Mouse (Mus musculus): ENCODE results near the gene Trhr2. TPM values are rescaled to one million over a fixed set of nuclear protein-coding genes. Genes with fewer than 3 reads are reported as not detected.
A peak's percentile ranks its signal among the peaks of the same experiment; 100 is the strongest.

Gene Trhr2
- polyA plus RNA-seq, 1 experiment from 2014 or later, result not detected

DNA sequence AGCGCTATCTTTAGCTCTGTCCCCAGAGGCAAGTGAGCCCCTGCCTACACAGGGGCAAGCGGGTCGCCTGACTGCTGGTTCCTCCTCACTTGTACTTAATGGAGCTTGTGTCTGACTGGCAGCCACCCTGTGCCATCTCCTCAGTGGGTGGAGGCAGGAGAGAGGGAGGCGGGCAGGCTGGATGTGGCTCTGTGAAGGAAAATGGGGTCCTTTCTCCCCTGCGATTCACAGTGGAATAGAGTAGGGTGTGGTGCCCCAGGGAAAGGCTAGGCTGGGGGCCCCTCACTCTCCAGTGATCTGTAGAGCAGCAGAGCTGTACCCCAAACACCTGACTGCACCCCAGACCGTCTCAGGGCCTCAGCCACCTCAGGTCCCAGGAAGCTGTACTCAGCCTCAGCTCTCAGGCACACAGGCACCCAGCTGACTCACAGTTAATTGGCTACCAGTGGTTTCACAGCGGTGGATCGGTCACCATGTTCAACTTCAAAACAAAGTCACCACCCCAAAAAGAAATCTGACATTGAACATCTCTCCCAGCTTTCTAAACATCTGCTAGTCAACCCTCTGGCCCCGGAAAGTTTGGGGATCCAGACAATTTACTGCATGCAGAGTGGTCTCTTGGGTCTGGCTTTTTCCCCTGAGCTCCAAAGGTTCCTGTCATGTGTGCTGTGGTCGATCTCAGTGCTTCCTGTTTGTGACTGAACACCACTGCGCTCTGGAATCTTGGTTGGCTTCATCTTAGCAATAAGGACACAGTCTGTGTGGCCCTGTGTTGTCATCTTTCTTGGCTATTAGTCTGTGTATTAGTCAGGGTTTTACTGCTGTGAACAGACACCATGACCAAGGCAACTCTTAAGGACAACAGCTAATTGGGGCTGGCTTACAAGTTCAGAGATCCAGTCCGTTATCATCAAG is 15.1 kb downstream of the Trhr2 start:
- H3K9me3 ChIP-seq (ENCODE audit: control insufficient read depth, low read length), result no peaks in the 10 kb centered on the region
- no peak overlapping the region for H3K4me3 ChIP-seq (ENCODE audit: low read length)
- H3K4me2 ChIP-seq (ENCODE audit: low read depth, low read length), result no peak overlapping the region
- 0 out of 2 replicates have a peak, but pooled peaks cover 4% of the 10 kb centered on the region for H3K27me3 ChIP-seq (replicated peaks; ENCODE audit: control insufficient read depth, insufficient read depth, low read length)
- no peak overlapping the region for H3K9ac ChIP-seq (ENCODE audit: low read depth, low read length)
- peaks cover 22% of the 10 kb centered on the region for H3K4me1 ChIP-seq (ENCODE audit: control insufficient read depth, insufficient read depth, low read length)
- 57% methylated on average over 12 of the region's 12 CpGs for WGBS
- no peak overlapping the region for H3K27ac ChIP-seq (ENCODE audit: low read length)
- no peak for ATAC-seq
- no peaks in the 10 kb centered on the region for H3K36me3 ChIP-seq (ENCODE audit: control insufficient read depth, insufficient read depth, low read length)

GRCm38 (mm10) chr8:122344219-122344618 is 16.3 kb downstream of the Trhr2 start:
- Histone ChIP-seq H3K9ac (ENCODE audit: low read depth, low read length) (no peak overlapping the region; the same call in 1 of the 2 replicates), H3K4me1 (ENCODE audit: control insufficient read depth, insufficient read depth, low read length) (peaks cover 22% of the 10 kb centered on the region), H3K36me3 (ENCODE audit: control insufficient read depth, insufficient read depth, low read length) (no peaks in the 10 kb centered on the region), H3K9me3 (ENCODE audit: control insufficient read depth, low read length) (no peaks in the 10 kb centered on the region), H3K27me3 (replicated peaks; ENCODE audit: control insufficient read depth, insufficient read depth, low read length) (0 out of 2 replicates have a peak, but pooled peaks cover 4% of the 10 kb centered on the region), H3K27ac (ENCODE audit: low read length) (no peak overlapping the region), H3K4me3 (ENCODE audit: low read length) (no peak overlapping the region), H3K4me2 (ENCODE audit: low read depth, low read length) (peak overlapping the region; percentile 53)
- WGBS, result 5% methylated on average over 2 of the region's 5 CpGs
- ATAC-seq, result peak; percentile 64

GRCm38 (mm10) chr8:122343758-122344157 is 16.8 kb downstream of the Trhr2 start:
- Histone ChIP-seq H3K27ac (ENCODE audit: low read length) (no peak overlapping the region), H3K4me3 (ENCODE audit: low read length) (peak overlapping the region; percentile 29), H3K27me3 (replicated peaks; ENCODE audit: control insufficient read depth, insufficient read depth, low read length) (0 out of 2 replicates have a peak, but pooled peaks cover 4% of the 10 kb centered on the region), H3K36me3 (ENCODE audit: control insufficient read depth, insufficient read depth, low read length) (no peaks in the 10 kb centered on the region), H3K4me2 (ENCODE audit: low read depth, low read length) (peak overlapping the region; percentile 53), H3K9me3 (ENCODE audit: control insufficient read depth, low read length) (no peaks in the 10 kb centered on the region), H3K4me1 (ENCODE audit: control insufficient read depth, insufficient read depth, low read length) (peaks cover 22% of the 10 kb centered on the region), H3K9ac (ENCODE audit: low read depth, low read length) (peak overlapping the region; percentile 50; the same call in 1 of the 2 replicates)
- WGBS, result under 1% methylated on average over 14 of the region's 14 CpGs
- peak; percentile 17; the same call in 1 of the 2 replicates for ATAC-seq

GRCm38 (mm10) chr8:122343341-122343740 is 17.2 kb downstream of the Trhr2 start:
- no peaks in the 10 kb centered on the region for H3K36me3 ChIP-seq (ENCODE audit: control insufficient read depth, insufficient read depth, low read length)
- H3K4me2 ChIP-seq (ENCODE audit: low read depth, low read length), result peak overlapping the region; percentile 53
- peaks cover 22% of the 10 kb centered on the region for H3K4me1 ChIP-seq (ENCODE audit: control insufficient read depth, insufficient read depth, low read length)
- no peak overlapping the region for H3K27ac ChIP-seq (ENCODE audit: low read length)
- ATAC-seq, result no peak
- peak overlapping the region; percentile 50; the same call in 1 of the 2 replicates for H3K9ac ChIP-seq (ENCODE audit: low read depth, low read length)
- 7% methylated on average over 11 of the region's 11 CpGs for WGBS
- peak overlapping the region; percentile 29 for H3K4me3 ChIP-seq (ENCODE audit: low read length)
- H3K27me3 ChIP-seq (replicated peaks; ENCODE audit: control insufficient read depth, insufficient read depth, low read length), result 0 out of 2 replicates have a peak, but pooled peaks cover 4% of the 10 kb centered on the region
- no peaks in the 10 kb centered on the region for H3K9me3 ChIP-seq (ENCODE audit: control insufficient read depth, low read length)

GRCm38 (mm10) chr8:122342806-122343209 is 17.7 kb downstream of the Trhr2 start:
- peaks cover 4% of the 10 kb centered on the region; the same call in 1 of the 2 replicates for H3K27me3 ChIP-seq (replicated peaks; ENCODE audit: control insufficient read depth, insufficient read depth, low read length)
- H3K36me3 ChIP-seq (ENCODE audit: control insufficient read depth, insufficient read depth, low read length), result no peaks in the 10 kb centered on the region
- peaks cover 22% of the 10 kb centered on the region for H3K4me1 ChIP-seq (ENCODE audit: control insufficient read depth, insufficient read depth, low read length)
- no peak overlapping the region for H3K27ac ChIP-seq (ENCODE audit: low read length)
- ATAC-seq, result peak; percentile 16
- H3K9me3 ChIP-seq (ENCODE audit: control insufficient read depth, low read length), result no peaks in the 10 kb centered on the region
- H3K4me2 ChIP-seq (ENCODE audit: low read depth, low read length), result peak overlapping the region; percentile 53
- 1% methylated on average over 9 of the region's 9 CpGs for WGBS
- H3K9ac ChIP-seq (ENCODE audit: low read depth, low read length), result peak overlapping the region; percentile 50; the same call in 1 of the 2 replicates
- no peak overlapping the region for H3K4me3 ChIP-seq (ENCODE audit: low read length)

DNA sequence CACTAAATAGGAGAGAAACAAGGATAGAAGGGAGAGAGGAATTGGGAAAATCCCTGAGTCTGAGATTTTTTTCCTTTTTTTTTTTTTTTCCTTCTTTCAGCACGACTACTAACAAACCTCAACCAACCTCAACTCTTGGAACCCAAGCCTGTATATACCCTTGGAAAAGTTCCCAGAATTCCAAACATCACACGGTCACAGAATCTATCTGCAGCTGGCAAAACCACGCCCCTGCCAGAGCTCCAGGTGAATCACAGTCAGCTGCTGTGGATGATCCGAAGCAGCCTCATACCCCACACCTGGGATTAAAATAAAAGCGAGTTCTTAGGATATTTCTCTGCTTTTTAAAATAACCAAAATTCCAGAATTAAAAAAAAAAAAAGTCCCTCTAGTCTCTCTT is 18.2 kb downstream of the Trhr2 start:
- Histone ChIP-seq H3K36me3 (ENCODE audit: control insufficient read depth, insufficient read depth, low read length) (no peaks in the 10 kb centered on the region; the same call in 1 of the 2 replicates), H3K9me3 (ENCODE audit: control insufficient read depth, low read length) (no peaks in the 10 kb centered on the region), H3K4me3 (ENCODE audit: low read length) (no peak overlapping the region), H3K27ac (ENCODE audit: low read length) (no peak overlapping the region), H3K4me1 (ENCODE audit: control insufficient read depth, insufficient read depth, low read length) (peaks cover 22% of the 10 kb centered on the region), H3K9ac (ENCODE audit: low read depth, low read length) (no peak overlapping the region), H3K4me2 (ENCODE audit: low read depth, low read length) (no peak overlapping the region), H3K27me3 (replicated peaks; ENCODE audit: control insufficient read depth, insufficient read depth, low read length) (peaks cover 4% of the 10 kb centered on the region; the same call in 1 of the 2 replicates)
- ATAC-seq, result no peak
- 32% methylated on average over 5 of the region's 5 CpGs for WGBS

DNA sequence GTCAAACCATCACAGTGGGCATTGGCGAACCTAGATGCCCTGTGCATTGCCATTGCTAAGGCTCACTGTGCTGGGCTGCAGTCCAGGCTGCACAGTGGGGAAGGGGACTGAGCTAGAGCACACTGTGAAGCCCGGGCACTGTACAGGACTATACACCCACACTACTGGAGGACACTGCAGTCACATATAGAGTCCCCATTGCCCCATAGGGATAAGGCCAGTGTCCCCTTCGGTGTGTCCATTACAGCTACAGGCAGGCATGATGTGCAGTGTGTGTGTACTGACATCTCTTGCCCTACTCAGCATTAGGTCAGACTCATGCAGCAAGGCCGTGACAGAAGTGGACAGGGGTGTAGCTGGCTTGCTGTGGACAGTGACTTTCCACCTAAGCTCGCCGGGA is 18.8 kb downstream of the Trhr2 start:
- H3K4me3 ChIP-seq (ENCODE audit: low read length), result no peak overlapping the region
- H3K36me3 ChIP-seq (ENCODE audit: control insufficient read depth, insufficient read depth, low read length), result peaks cover 4% of the 10 kb centered on the region; the same call in 1 of the 2 replicates
- ATAC-seq, result 0 out of 2 replicates have a peak, but pooled peaks have one; percentile 11
- peaks cover 22% of the 10 kb centered on the region for H3K4me1 ChIP-seq (ENCODE audit: control insufficient read depth, insufficient read depth, low read length)
- H3K27me3 ChIP-seq (replicated peaks; ENCODE audit: control insufficient read depth, insufficient read depth, low read length), result peaks cover 7% of the 10 kb centered on the region; the same call in 1 of the 2 replicates
- WGBS, result 76% methylated on average over 6 of the region's 6 CpGs
- H3K9ac ChIP-seq (ENCODE audit: low read depth, low read length), result no peak overlapping the region
- H3K27ac ChIP-seq (ENCODE audit: low read length), result no peak overlapping the region
- no peaks in the 10 kb centered on the region for H3K9me3 ChIP-seq (ENCODE audit: control insufficient read depth, low read length)
- no peak overlapping the region for H3K4me2 ChIP-seq (ENCODE audit: low read depth, low read length)

DNA sequence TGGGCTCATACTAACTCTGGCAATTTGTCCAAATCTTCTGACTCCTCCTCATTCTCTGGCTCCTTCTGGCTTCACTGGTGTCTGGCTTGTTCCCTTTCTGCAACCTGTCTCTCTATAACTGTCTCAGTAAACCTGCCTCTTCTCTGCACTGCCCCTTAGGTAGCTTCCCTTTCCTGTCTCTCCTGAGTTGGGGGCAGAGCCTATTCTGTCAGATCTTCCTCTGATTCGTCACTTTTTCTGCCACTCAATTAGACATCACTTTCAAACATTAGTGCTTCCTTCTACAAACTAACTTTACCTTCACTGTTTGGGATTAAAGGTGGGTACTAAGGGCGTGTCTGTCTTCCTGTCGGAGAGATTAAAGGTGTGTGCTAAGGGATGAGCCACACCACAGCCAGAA is 19.8 kb downstream of the Trhr2 start:
- ATAC-seq, result no peak
- H3K9ac ChIP-seq (ENCODE audit: low read depth, low read length), result no peak overlapping the region
- H3K4me1 ChIP-seq (ENCODE audit: control insufficient read depth, insufficient read depth, low read length), result peaks cover 27% of the 10 kb centered on the region
- H3K4me2 ChIP-seq (ENCODE audit: low read depth, low read length), result no peak overlapping the region
- peaks cover 13% of the 10 kb centered on the region for H3K27me3 ChIP-seq (replicated peaks; ENCODE audit: control insufficient read depth, insufficient read depth, low read length)
- H3K4me3 ChIP-seq (ENCODE audit: low read length), result no peak overlapping the region
- H3K9me3 ChIP-seq (ENCODE audit: control insufficient read depth, low read length), result no peaks in the 10 kb centered on the region; the same call in 1 of the 2 replicates
- H3K36me3 ChIP-seq (ENCODE audit: control insufficient read depth, insufficient read depth, low read length), result peaks cover 13% of the 10 kb centered on the region
- no peak overlapping the region for H3K27ac ChIP-seq (ENCODE audit: low read length)
- WGBS, result 81% methylated on average over 3 of the region's 3 CpGs

- peaks cover 32% of the 10 kb centered on the region for H3K36me3 ChIP-seq (ENCODE audit: control insufficient read depth, insufficient read depth, low read length)
- no peak overlapping the region for H3K9ac ChIP-seq (ENCODE audit: low read depth, low read length)
- H3K27me3 ChIP-seq (replicated peaks; ENCODE audit: control insufficient read depth, insufficient read depth, low read length), result peaks cover 18% of the 10 kb centered on the region
- H3K4me2 ChIP-seq (ENCODE audit: low read depth, low read length), result no peak overlapping the region
- H3K4me1 ChIP-seq (ENCODE audit: control insufficient read depth, insufficient read depth, low read length), result peaks cover 26% of the 10 kb centered on the region
- ATAC-seq, result no peak
- 54% methylated on average over 6 of the region's 6 CpGs for WGBS
- H3K9me3 ChIP-seq (ENCODE audit: control insufficient read depth, low read length), result no peaks in the 10 kb centered on the region; the same call in 1 of the 2 replicates
- no peak overlapping the region for H3K4me3 ChIP-seq (ENCODE audit: low read length)
- no peak overlapping the region for H3K27ac ChIP-seq (ENCODE audit: low read length)
Measured at GRCm38 (mm10) chr8:122338852-122339251, 21.7 kb downstream of the Trhr2 start.
